Mouse (Mus musculus) CH12.LX (cell line): ENCODE data around the gene Cdc42. TPM values are rescaled to one million over a fixed set of nuclear protein-coding genes. Genes with fewer than 3 reads are reported as not detected.
A peak's percentile ranks its signal among the peaks of the same experiment; 100 is the strongest.

Source experiments
- DNase-seq: peaks from one replicate; pipeline ENCODE4 v3.0.0-alpha.2; 2013; ENCODE audit errors: extremely low read depth
- H3K27ac ChIP-seq: 2 replicates; pipeline ENCODE4 v1.5.1; 2012; ENCODE audit warnings: low read depth, mild to moderate bottlenecking, control low read depth, moderate library complexity; ENCODE audit not compliant: insufficient read depth
- H3K27me3 ChIP-seq: replicated peaks from 2 replicates; pipeline ENCODE3; 2012; ENCODE audit warnings: inconsistent platforms
- H3K36me3 ChIP-seq, 2 experiments: replicated peaks in 1 of 2; 2 replicates each; pipeline versions ENCODE3 to v1.6.1; 2012; ENCODE audit warnings: inconsistent platforms in 1 of 2, low read length in 1 of 2, mild to moderate bottlenecking in 1 of 2, mixed read lengths in 1 of 2, moderate library complexity in 1 of 2; ENCODE audit not compliant: control insufficient read depth in 1 of 2, insufficient read depth in 1 of 2
- H3K4me1 ChIP-seq, 2 experiments: 2 replicates each; pipeline ENCODE4 v1.6.1; 2012; ENCODE audit warnings: inconsistent platforms in 1 of 2, moderate library complexity in 1 of 2; ENCODE audit not compliant: insufficient read depth in 2 of 2, control insufficient read depth in 1 of 2
- H3K4me2 ChIP-seq: 2 replicates; pipeline ENCODE4 v1.6.1; 2012; ENCODE audit warnings: low read depth, mild to moderate bottlenecking, control low read depth; ENCODE audit not compliant: poor library complexity, insufficient read depth, severe bottlenecking
- H3K4me3 ChIP-seq, 3 experiments: fragments of 150-350 bp in 1 of 3; sonication (generic) in 1 of 3; replicated peaks in 1 of 3; 2 replicates each; pipeline versions ENCODE3 to v1.5.1; 2011 to 2012; ENCODE audit warnings: low read depth in 2 of 3, low read length in 2 of 3, mild to moderate bottlenecking in 2 of 3, moderate library complexity in 2 of 3, control low read depth in 1 of 3, improper control_type of control experiment in 1 of 3, inconsistent platforms in 1 of 3, mixed read lengths in 1 of 3; ENCODE audit not compliant: poor library complexity in 1 of 3
- H3K79me2 ChIP-seq: replicated peaks from 2 replicates; pipeline ENCODE4 v1.6.1; 2012; ENCODE audit warnings: mild to moderate bottlenecking, moderate library complexity; ENCODE audit not compliant: control insufficient read depth, poor library complexity, insufficient read depth, severe bottlenecking; ENCODE audit errors: extremely low read depth
- H3K9ac ChIP-seq: 2 replicates; pipeline ENCODE4 v1.6.1; 2012; ENCODE audit warnings: low read depth, mild to moderate bottlenecking, control low read depth, moderate library complexity; ENCODE audit not compliant: insufficient read depth
- H3K9me3 ChIP-seq: replicated peaks from 2 replicates; pipeline ENCODE3; 2012; ENCODE audit warnings: low read length, inconsistent platforms, mixed read lengths
- BHLHE40 ChIP-seq: IDR thresholded peaks from 2 replicates; pipeline ENCODE4 v1.6.1; 2011; ENCODE audit warnings: mild to moderate bottlenecking, low read depth, low read length, improper control_type of control experiment
- CHD2 ChIP-seq: IDR thresholded peaks from 2 replicates; pipeline ENCODE4 v1.6.1; 2011; ENCODE audit warnings: low read length, improper control_type of control experiment
- EP300 ChIP-seq: IDR thresholded peaks from 2 replicates; pipeline ENCODE4 v1.6.1; 2011; ENCODE audit warnings: low read length, improper control_type of control experiment
- ETS1 ChIP-seq: conservative IDR thresholded peaks from 2 replicates; pipeline ENCODE4 v1.6.1; 2012; ENCODE audit warnings: low read depth, mild to moderate bottlenecking, inconsistent platforms, low read length, improper control_type of control experiment, moderate library complexity
- GABPA ChIP-seq: IDR thresholded peaks from 2 replicates; pipeline ENCODE4 v1.6.1; 2012; ENCODE audit warnings: low read depth, low read length, improper control_type of control experiment, inconsistent platforms; ENCODE audit not compliant: insufficient replicate concordance
- HCFC1 ChIP-seq: IDR thresholded peaks from 2 replicates; pipeline ENCODE4 v1.6.1; 2012; ENCODE audit warnings: low read depth, mild to moderate bottlenecking, inconsistent platforms, low read length, improper control_type of control experiment
- IRF4 ChIP-seq: IDR thresholded peaks from 2 replicates; pipeline ENCODE4 v1.6.1; 2014; ENCODE audit warnings: low read depth, mild to moderate bottlenecking, inconsistent platforms, low read length, improper control_type of control experiment
- JUN ChIP-seq: IDR thresholded peaks from 2 replicates; pipeline ENCODE4 v1.6.1; 2011; ENCODE audit warnings: low read depth, mild to moderate bottlenecking, low read length, improper control_type of control experiment, moderate library complexity; ENCODE audit not compliant: insufficient read depth
- JUND ChIP-seq: conservative IDR thresholded peaks from 2 replicates; pipeline ENCODE4 v1.6.1; 2011; ENCODE audit warnings: low read depth, low read length, improper control_type of control experiment
- KAT2A ChIP-seq: IDR thresholded peaks from 2 replicates; pipeline ENCODE4 v1.6.1; 2012; ENCODE audit warnings: low read length, improper control_type of control experiment, inconsistent platforms; ENCODE audit not compliant: insufficient replicate concordance
- MAFK ChIP-seq: IDR thresholded peaks from 2 replicates; pipeline ENCODE4 v1.6.1; 2011; ENCODE audit warnings: low read length, improper control_type of control experiment; ENCODE audit not compliant: insufficient replicate concordance
- MAX ChIP-seq: IDR thresholded peaks from 2 replicates; pipeline ENCODE4 v1.6.1; 2011; ENCODE audit warnings: low read length, improper control_type of control experiment
- MEF2A ChIP-seq: IDR thresholded peaks from 2 replicates; pipeline ENCODE4 v1.6.1; 2014; ENCODE audit warnings: low read depth, mild to moderate bottlenecking, inconsistent platforms, low read length, improper control_type of control experiment, borderline replicate concordance
- MYC ChIP-seq: IDR thresholded peaks from 2 replicates; pipeline ENCODE4 v1.6.1; 2011; ENCODE audit warnings: low read depth, mild to moderate bottlenecking, improper control_type of control experiment, low read length
- NELFE ChIP-seq: IDR thresholded peaks from 2 replicates; pipeline ENCODE4 v1.6.1; 2011; ENCODE audit warnings: low read depth, low read length, improper control_type of control experiment
- PAX5 ChIP-seq: IDR thresholded peaks from 2 replicates; pipeline ENCODE4 v1.6.1; 2012; ENCODE audit warnings: low read length, inconsistent platforms, mixed read lengths
- RAD21 ChIP-seq: IDR thresholded peaks from 2 replicates; pipeline ENCODE4 v1.6.1; 2011; ENCODE audit warnings: low read depth, mild to moderate bottlenecking, low read length, improper control_type of control experiment, moderate library complexity
- RCOR1 ChIP-seq: conservative IDR thresholded peaks from 2 replicates; pipeline ENCODE4 v1.6.1; 2012; ENCODE audit warnings: low read depth, mild to moderate bottlenecking, inconsistent platforms, low read length, improper control_type of control experiment
- SIN3A ChIP-seq: IDR thresholded peaks from 2 replicates; pipeline ENCODE4 v1.6.1; 2012; ENCODE audit warnings: low read length, improper control_type of control experiment, inconsistent platforms
- TBP ChIP-seq: conservative IDR thresholded peaks from 2 replicates; pipeline ENCODE4 v1.6.1; 2011; ENCODE audit warnings: low read depth, low read length, improper control_type of control experiment
- TCF12 ChIP-seq: IDR thresholded peaks from 2 replicates; pipeline ENCODE4 v1.6.1; 2014; ENCODE audit warnings: low read depth, mild to moderate bottlenecking, inconsistent platforms, low read length, improper control_type of control experiment
- UBTF ChIP-seq: IDR thresholded peaks from 2 replicates; pipeline ENCODE4 v1.6.1; 2012; ENCODE audit warnings: low read depth, mild to moderate bottlenecking, inconsistent platforms, low read length, improper control_type of control experiment, moderate library complexity
- ZMIZ1 ChIP-seq: IDR thresholded peaks from 2 replicates; pipeline ENCODE4 v1.6.1; 2012; ENCODE audit warnings: low read depth, mild to moderate bottlenecking, inconsistent platforms, low read length, improper control_type of control experiment
- ZNF384 ChIP-seq: IDR thresholded peaks from 2 replicates; pipeline ENCODE4 v1.6.1; 2012; ENCODE audit warnings: low read depth, low read length, improper control_type of control experiment, inconsistent platforms
- dilution Hi-C: fragments of 300-500 bp; cut with MboI; formaldehyde crosslinking; loops from 2 replicates; pipeline ENCODE4 v1.14.3; 2020; ENCODE audit warnings: low sequenced_read_pairs; ENCODE audit not compliant: extremely low pct_unique_long_range_greater_than_20kb, extremely low pct_ligation_motif_present
- in situ Hi-C: fragments of 300-500 bp; cut with MboI; formaldehyde crosslinking; loops from 3 replicates; pipeline ENCODE4 v1.14.3; 2019; ENCODE audit warnings: low sequenced_read_pairs, low pct_ligation_motif_present, low pct_unique_long_range_greater_than_20kb, mixed read lengths
- polyA plus RNA-seq: library from polyadenylated mRNA; unstranded; fragments of >175 nt; gene quantifications from 2 replicates; pipeline ENCODE4 v1.2.1, GENCODE M21; 2012; ENCODE audit warnings: low read depth; ENCODE audit not compliant: insufficient read length
- total RNA-seq, 2 experiments: library from RNA; depleted of rRNA; stranded (reverse); fragments of 300-350 nt in 1 of 2; fragments of >200 nt in 1 of 2; gene quantifications; 2 replicates each; pipeline ENCODE4 v1.2.3; 2012 to 2014

Gene Cdc42
- total and polyA plus RNA-seq, 3 experiments = 209 to 594 (median 378) TPM

DNA sequence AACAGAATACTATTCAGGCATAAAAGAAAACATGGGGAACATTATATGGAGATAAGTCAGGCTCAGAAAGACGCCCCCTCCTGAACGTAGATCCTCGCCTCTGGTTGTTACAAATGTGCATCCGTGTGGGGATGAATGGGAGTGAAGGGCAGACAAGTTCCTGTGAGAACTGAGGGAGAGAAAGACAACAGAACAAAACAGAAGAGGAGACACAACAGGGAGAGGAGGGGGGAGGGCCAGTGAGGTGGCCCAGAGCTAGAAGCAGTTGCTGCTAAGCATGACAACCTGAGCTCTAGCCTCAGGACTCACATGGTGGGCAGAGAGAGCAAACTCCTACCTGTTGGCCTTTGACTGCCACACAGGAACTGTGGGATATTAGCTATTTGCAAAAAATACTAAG is 8.6 kb upstream of the Cdc42 start:
- in situ Hi-C loops = no loop called here
- no peak for TF ChIP-seq HCFC1
- no peak for TF ChIP-seq NELFE
- TF ChIP-seq JUN = no peak
- TF ChIP-seq RAD21 = no peak
- TF ChIP-seq EP300 = no peak
- no peak for TF ChIP-seq GABPA
- TF ChIP-seq KAT2A = no peak
- no peak for TF ChIP-seq MYC
- no peak for TF ChIP-seq ETS1
- TF ChIP-seq MAFK = no peak
- TF ChIP-seq JUND = no peak
- no peak for TF ChIP-seq RCOR1
- no peak for TF ChIP-seq BHLHE40
- TF ChIP-seq TCF12 = no peak
- H3K79me2 ChIP-seq = no peaks in the 10 kb centered on the region
- H3K27me3 ChIP-seq = no peaks in the 10 kb centered on the region
- no peak overlapping the region for H3K9ac ChIP-seq
- no peak overlapping the region for H3K4me3 ChIP-seq
- no peak overlapping the region for H3K27ac ChIP-seq
- no peaks in the 10 kb centered on the region for H3K9me3 ChIP-seq
- no peak overlapping the region for H3K4me2 ChIP-seq
- DNase-seq = no peak
- no peaks in the 10 kb centered on the region for H3K36me3 ChIP-seq
- H3K4me1 ChIP-seq = peaks cover 23 to 58% of the 10 kb centered on the region in 2 experiments
- dilution Hi-C loops = no loop called here

DNA sequence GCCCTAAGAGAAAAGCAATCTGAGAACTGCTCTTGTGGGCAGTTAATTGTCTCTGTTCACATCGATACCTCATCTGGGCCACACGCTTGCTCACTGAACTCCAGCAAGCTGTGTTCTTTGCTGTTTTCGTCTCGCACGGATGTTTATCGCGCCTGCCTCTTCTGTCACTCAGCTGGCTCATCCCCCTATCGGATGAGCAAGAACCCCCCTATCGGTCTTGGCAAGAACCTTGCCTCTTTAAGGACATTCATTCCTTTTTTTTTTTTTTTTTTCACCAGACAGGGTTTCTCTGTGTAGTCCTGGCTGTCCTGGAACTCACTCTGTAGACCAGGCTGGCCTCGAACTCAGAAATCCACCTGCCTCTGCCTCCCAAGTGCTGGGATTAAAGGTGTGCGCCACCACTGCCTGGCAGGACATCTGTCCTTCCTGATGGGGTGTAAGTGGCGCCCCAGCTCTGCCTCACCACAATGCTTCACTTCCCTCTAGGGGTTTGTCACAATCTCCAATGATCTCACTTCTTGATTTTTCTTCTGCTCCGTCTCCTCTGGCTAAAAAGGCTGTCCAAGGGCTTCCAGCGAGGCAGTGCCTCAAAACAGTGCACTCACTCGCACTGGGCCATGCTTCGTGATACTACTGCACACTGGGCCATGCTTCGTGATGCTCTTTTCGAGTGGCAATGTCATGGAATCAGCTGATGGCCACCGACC is 8.0 kb upstream of the Cdc42 start:
- TF ChIP-seq TBP (peak; percentile 81), NELFE (no peak), BHLHE40 (no peak), PAX5 (no peak), MEF2A (no peak), KAT2A (no peak), IRF4 (no peak), UBTF (no peak), SIN3A (no peak), MAX (no peak), EP300 (no peak), ZNF384 (peak; percentile 60), CHD2 (no peak), ZMIZ1 (no peak)
- in situ Hi-C loops = no loop called here
- peak; percentile 62 for DNase-seq
- Histone ChIP-seq H3K4me1 (peaks cover 23 to 56% of the 10 kb centered on the region in 2 experiments), H3K27ac (no peak overlapping the region), H3K9me3 (no peaks in the 10 kb centered on the region), H3K4me2 (no peak overlapping the region), H3K27me3 (no peaks in the 10 kb centered on the region), H3K36me3 (no peaks in the 10 kb centered on the region), H3K9ac (no peak overlapping the region), H3K79me2 (no peaks in the 10 kb centered on the region), H3K4me3 (no peak overlapping the region)
- dilution Hi-C loops = no loop called here
